Mouse (Mus musculus) cerebellum, adult 2 months (tissue): ENCODE results near the gene Rabl6. TPM values are rescaled to one million over a fixed set of nuclear protein-coding genes. Genes with fewer than 3 reads are reported as not detected.

Experiments used
- DNase-seq, 2 experiments: peaks; one replicate each; pipeline ENCODE4 v3.0.0; 2021
- H3K27ac ChIP-seq: fragments of 200-500 bp; 2 replicates; pipeline ENCODE4 v1.5.1; 2012; ENCODE audit warnings: low read length, control low read depth, inconsistent platforms; ENCODE audit not compliant: insufficient read depth
- H3K27me3 ChIP-seq: fragments of 200-500 bp; 2 replicates; pipeline ENCODE4 v1.6.1; 2012; ENCODE audit warnings: inconsistent platforms, mild to moderate bottlenecking, low read length, moderate library complexity; ENCODE audit not compliant: control insufficient read depth, insufficient read depth
- H3K4me1 ChIP-seq: fragments of 200-500 bp; 2 replicates; pipeline ENCODE4 v1.6.1; 2011; ENCODE audit warnings: low read length; ENCODE audit not compliant: control insufficient read depth, insufficient read depth
- H3K4me3 ChIP-seq: fragments of 200-500 bp; replicated peaks from 2 replicates; pipeline ENCODE3; 2011; ENCODE audit warnings: mild to moderate bottlenecking, low read depth, low read length, control low read depth; ENCODE audit not compliant: insufficient read depth
- CTCF ChIP-seq: fragments of 200-500 bp; IDR thresholded peaks from 2 replicates; pipeline ENCODE4 v1.5.1; 2011; ENCODE audit warnings: low read depth, mild to moderate bottlenecking, control low read depth, low read length, moderate library complexity, borderline replicate concordance; ENCODE audit not compliant: insufficient read depth
- POLR2A ChIP-seq: fragments of 200-500 bp; IDR thresholded peaks from 2 replicates; pipeline ENCODE4 v1.6.1; 2011; ENCODE audit warnings: low read length, control low read depth, borderline replicate concordance; ENCODE audit not compliant: insufficient read depth
- WGBS: fragments of 180-500 bp; shearing (Covaris S2); methylation state at CpG from one replicate; pipeline ENCODE4 v1.1.7; 2018; 5-methylcytosine and 5-hydroxymethylcytosine counted together
- polyA plus RNA-seq: library from polyadenylated mRNA; depleted of rRNA; stranded (reverse); fragments of >200 nt; gene quantifications from 2 replicates; pipeline ENCODE4 v1.2.3, GENCODE M21; 2012

Rabl6 gene
- polyA plus RNA-seq, 1 experiment: 161 TPM

- no peaks in the 10 kb centered on the region for H3K27me3 ChIP-seq
- peaks cover 52% of the 10 kb centered on the region for H3K4me1 ChIP-seq
- peak overlapping the region; percentile 32 for H3K4me3 ChIP-seq
- WGBS: 19% methylated on average over 92 of the region's 92 CpGs
- peak overlapping the region; percentile 96 for H3K27ac ChIP-seq
- TF ChIP-seq CTCF (no peak), POLR2A (no peak)
- DNase-seq: peak; percentile 56 to 68
Observed at GRCm38 (mm10) chr2:25576965-25577891, 31.1 kb downstream of the Rabl6 start.

- DNase-seq: peak; percentile 55 to 57
- Histone ChIP-seq H3K27me3 (no peaks in the 10 kb centered on the region), H3K4me3 (peak overlapping the region; percentile 8), H3K4me1 (peaks cover 51% of the 10 kb centered on the region), H3K27ac (peak overlapping the region; percentile 96)
- 32% methylated on average over 16 of the region's 16 CpGs for WGBS
- TF ChIP-seq CTCF (no peak), POLR2A (no peak)
Observed at GRCm38 (mm10) chr2:25576028-25576850, 32.1 kb downstream of the Rabl6 start.

GRCm38 (mm10) chr2:25575432-25576027 is 32.8 kb downstream of the Rabl6 start:
- Histone ChIP-seq H3K4me1 (peaks cover 49% of the 10 kb centered on the region), H3K27me3 (no peaks in the 10 kb centered on the region), H3K27ac (peak overlapping the region; percentile 54), H3K4me3 (peak overlapping the region; percentile 90)
- DNase-seq: peak; percentile 69 to 77
- WGBS: 3% methylated on average over 21 of the region's 21 CpGs
- no peak for TF ChIP-seq CTCF
- TF ChIP-seq POLR2A: no peak

- Histone ChIP-seq H3K4me1 (peaks cover 48% of the 10 kb centered on the region), H3K27me3 (no peaks in the 10 kb centered on the region), H3K4me3 (peak within 1 kb of the TSS; percentile 90), H3K27ac (peak within 1 kb of the TSS; percentile 73)
- DNase-seq: peak; percentile 97
- TF ChIP-seq CTCF (no peak), POLR2A (peak; percentile 50; the same call in 1 of the 2 replicates)
- under 1% methylated on average over 44 of the region's 45 CpGs for WGBS
Observed at GRCm38 (mm10) chr2:25574579-25575431, 33.5 kb downstream of the Rabl6 start, which contains the start of the genes Mamdc4 and Phpt1. Gene Mamdc4 (minus strand): TSS chr2:25574845. Gene Phpt1 (minus strand): TSS chr2:25575224.

GRCm38 (mm10) chr2:25574136-25574535 is 34.2 kb downstream of the Rabl6 start:
- no peak for TF ChIP-seq CTCF
- TF ChIP-seq POLR2A: no peak
- Histone ChIP-seq H3K4me1 (peaks cover 43% of the 10 kb centered on the region), H3K27ac (peak overlapping the region; percentile 73), H3K27me3 (no peaks in the 10 kb centered on the region), H3K4me3 (peak overlapping the region; percentile 90)
- DNase-seq: peak in 1 of 2 experiments; percentile 48
- WGBS: 3% methylated on average over 11 of the region's 11 CpGs

GRCm38 (mm10) chr2:25573068-25573467 is 35.3 kb downstream of the Rabl6 start:
- Histone ChIP-seq H3K4me3 (no peak overlapping the region), H3K27me3 (no peaks in the 10 kb centered on the region), H3K4me1 (peaks cover 33% of the 10 kb centered on the region), H3K27ac (peak overlapping the region; percentile 16; the same call in 1 of the 2 replicates)
- DNase-seq: peak; percentile 18 to 22
- no peak for TF ChIP-seq CTCF
- no peak for TF ChIP-seq POLR2A
- WGBS: 60% methylated on average over 2 of the region's 2 CpGs
